Mouse (Mus musculus): ENCODE results near the gene Olfr700. TPM values are rescaled to one million over a fixed set of nuclear protein-coding genes. Genes with fewer than 3 reads are reported as not detected.

Gene Olfr700
- not detected for polyA plus RNA-seq (2017; shearing (Covaris generic))

GRCm38 (mm10) chr7:106808734-106809133, at the start of gene Olfr700:
Gene Olfr700, minus strand, starts transcription at chr7:106808834.

GRCm38 (mm10) chr7:106843060-106843459, 34.4 kb upstream of the Olfr700 start, which contains the start of gene Olfr703:
Gene Olfr703, plus strand, starts transcription at chr7:106843360.

DNA sequence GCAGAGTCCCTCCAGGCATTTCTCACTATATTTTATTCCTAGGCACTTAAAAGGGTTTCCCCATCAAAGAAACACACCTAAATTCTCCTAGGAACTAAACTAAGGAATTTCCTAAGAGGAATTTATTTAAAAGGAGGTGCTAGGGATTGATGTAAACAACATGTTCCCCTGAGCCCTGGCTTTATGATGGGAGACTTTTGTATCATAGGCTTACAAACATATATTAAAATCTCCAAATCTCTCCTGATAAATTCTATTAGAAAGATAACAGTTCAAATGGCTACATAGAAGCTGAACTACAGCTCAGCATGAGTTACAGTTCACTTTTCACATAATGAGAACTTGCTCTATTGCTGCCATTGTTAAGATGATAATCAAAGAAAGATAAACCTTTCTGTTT, 25.2 kb upstream of the Olfr700 start, which contains the start of gene Olfr702:
Olfr702 (minus strand) TSS at position 101 of the 400 bp plus-strand sequence.

DNA sequence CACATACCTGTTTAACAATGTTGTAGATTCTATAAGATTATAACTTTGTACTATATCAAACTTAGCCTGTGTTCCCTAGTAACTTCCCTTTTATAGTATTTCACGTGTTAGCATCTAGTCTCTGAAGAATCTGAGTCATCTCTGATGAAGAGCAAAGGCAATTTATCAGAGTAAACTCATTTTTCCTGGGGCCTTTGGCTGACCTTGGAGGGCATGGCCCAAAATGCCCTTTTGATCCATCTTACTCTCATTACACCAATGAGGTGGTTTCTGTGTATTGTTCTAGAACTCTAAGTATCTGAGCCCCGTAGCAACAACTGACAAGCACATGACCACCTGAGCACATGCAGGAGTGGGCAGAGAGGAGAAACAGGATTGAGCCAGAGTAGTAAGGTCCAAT, 5.2 kb upstream of the Olfr700 start, which contains the start of gene Olfr701:
Olfr701 (plus strand) TSS at position 301 of the 400 bp plus-strand sequence.

DNA sequence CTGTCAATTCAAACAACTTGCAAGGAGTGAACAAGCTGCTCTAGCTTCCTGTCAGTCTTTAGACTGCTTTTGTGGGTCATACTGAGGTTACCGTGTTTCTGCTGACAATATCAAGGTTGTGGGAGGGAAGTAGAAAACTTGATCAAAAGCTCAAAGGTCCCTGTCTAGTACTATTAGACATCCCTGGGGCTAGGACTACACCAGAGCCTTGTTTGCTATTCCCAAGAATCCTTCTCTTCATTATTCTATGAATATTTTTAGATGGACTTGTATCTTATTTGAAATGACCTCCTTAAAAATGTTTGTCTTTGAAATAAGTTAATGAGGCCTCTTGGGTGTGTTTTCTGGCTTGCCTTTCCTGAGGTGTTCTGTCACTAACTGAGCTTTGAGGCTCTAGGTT, 15.5 kb downstream of the Olfr700 start, which contains the start of gene Olfr699:
Olfr699 (minus strand) TSS at position 101 of the 400 bp plus-strand sequence.

Other genes with a start within 250 kb of the Olfr700 start
- gene Olfr693, start 128.2 kb downstream of the Olfr700 start, polyA plus RNA-seq (2017; shearing (Covaris generic)) = not detected
- not detected for gene Olfr694, start 117.0 kb downstream of the Olfr700 start, polyA plus RNA-seq (2017; shearing (Covaris generic))
- not detected for gene Olfr695, start 92.4 kb downstream of the Olfr700 start, polyA plus RNA-seq (2017; shearing (Covaris generic))
- not detected for gene Olfr697, start 66.4 kb downstream of the Olfr700 start, polyA plus RNA-seq (2017; shearing (Covaris generic))
- gene Olfr698, start 53.4 kb downstream of the Olfr700 start, polyA plus RNA-seq (2017; shearing (Covaris generic)) = not detected
- gene Olfr699, start 15.6 kb downstream of the Olfr700 start, polyA plus RNA-seq (2017; shearing (Covaris generic)) = not detected
- not detected for gene Olfr701, start 5.3 kb upstream of the Olfr700 start, polyA plus RNA-seq (2017; shearing (Covaris generic))
- not detected for gene Olfr702, start 25.1 kb upstream of the Olfr700 start, polyA plus RNA-seq (2017; shearing (Covaris generic))
- not detected for gene Olfr703, start 34.5 kb upstream of the Olfr700 start, polyA plus RNA-seq (2017; shearing (Covaris generic))
- gene Olfr704, start 54.4 kb upstream of the Olfr700 start, polyA plus RNA-seq (2017; shearing (Covaris generic)) = 0.07 TPM
- not detected for gene Olfr705, start 68.1 kb upstream of the Olfr700 start, polyA plus RNA-seq (2017; shearing (Covaris generic))
- not detected for gene Olfr706, start 79.3 kb upstream of the Olfr700 start, polyA plus RNA-seq (2017; shearing (Covaris generic))
- gene Olfr707, start 92.4 kb upstream of the Olfr700 start, polyA plus RNA-seq (2017; shearing (Covaris generic)) = not detected
- not detected for gene Olfr1532-ps1, start 99.2 kb upstream of the Olfr700 start, polyA plus RNA-seq (2017; shearing (Covaris generic))
- not detected for gene Olfr709-ps1, start 123.4 kb upstream of the Olfr700 start, polyA plus RNA-seq (2017; shearing (Covaris generic))
- not detected for gene Olfr710, start 139.5 kb upstream of the Olfr700 start, polyA plus RNA-seq (2017; shearing (Covaris generic))
- not detected for gene Olfr6, start 155.1 kb upstream of the Olfr700 start, polyA plus RNA-seq (2017; shearing (Covaris generic))
- not detected for gene Olfr711, start 166.6 kb upstream of the Olfr700 start, polyA plus RNA-seq (2017; shearing (Covaris generic))
- gene Olfr2, start 197.2 kb upstream of the Olfr700 start, polyA plus RNA-seq (2017; shearing (Covaris generic)) = not detected
- not detected for gene Olfr713, start 222.3 kb upstream of the Olfr700 start, polyA plus RNA-seq (2017; shearing (Covaris generic))